14 mouse cellular contexts compared by ENCODE assay signal in genomic region chr13:97672038-97672675, GRCm38 (mm10).
DNase-seq lines count a peak whose midpoint lies in the region; ATAC-seq and TF ChIP-seq lines count a peak whose summit lies in the region.
"Had no signal": no experiment of that assay in that cellular context is flagged by ENCODE, and none has a peak within 500 bp of the region (broad histone marks: within the 10 kb centered on the region; RNA-seq: fewer than 3 reads in every experiment).

No protein-coding gene starts in this region.

- no peak overlapping the region for H3K4me3 ChIP-seq in lung, embryonic 14.5 days (ENCODE audit: low read depth, low read length)
- H3K4me3 ChIP-seq in embryonic facial prominence, embryonic 10.5 days: no peak overlapping the region
- H3K4me3 ChIP-seq in hindbrain, postnatal 0 days (ENCODE audit: low read length): no peak overlapping the region
- H3K4me3 ChIP-seq: limb, embryonic 10.5 days; liver, embryonic 12.5 days had no signal

- no peaks in the 10 kb centered on the region for H3K36me3 ChIP-seq in lung, embryonic 14.5 days (ENCODE audit: insufficient read depth)
- no peaks in the 10 kb centered on the region for H3K36me3 ChIP-seq in embryonic facial prominence, embryonic 10.5 days (replicated peaks)
- H3K36me3 ChIP-seq in hindbrain, postnatal 0 days (ENCODE audit: insufficient read depth, low read length): no peaks in the 10 kb centered on the region
- H3K36me3 ChIP-seq: limb, embryonic 10.5 days; liver, embryonic 12.5 days had no signal

- H3K4me1 ChIP-seq in lung, embryonic 14.5 days (ENCODE audit: insufficient read depth): peaks cover 11% of the 10 kb centered on the region
- H3K4me1 ChIP-seq in embryonic facial prominence, embryonic 10.5 days: peaks cover 34% of the 10 kb centered on the region
- H3K4me1 ChIP-seq in hindbrain, postnatal 0 days (ENCODE audit: insufficient read depth, low read length): 0 out of 2 replicates have a peak, but pooled peaks cover 3% of the 10 kb centered on the region
- H3K4me1 ChIP-seq: limb, embryonic 10.5 days; liver, embryonic 12.5 days had no signal

- no peak overlapping the region for H3K27ac ChIP-seq in lung, embryonic 14.5 days (ENCODE audit: low read depth)
- H3K27ac ChIP-seq in embryonic facial prominence, embryonic 10.5 days (replicated peaks): peak overlapping the region; percentile 14; the same call in 1 of the 2 replicates
- H3K27ac ChIP-seq in hindbrain, postnatal 0 days: no peak overlapping the region; the same call in 1 of the 2 replicates
- H3K27ac ChIP-seq: limb, embryonic 10.5 days; liver, embryonic 12.5 days had no signal

- DNase-seq in lung, embryonic 14.5 days: peak; percentile 24
- DNase-seq in lung, postnatal 36 days: no peak
- no peak for DNase-seq in embryonic facial prominence, embryonic 10.5 days (ENCODE audit: low spot score)
- DNase-seq in hindbrain, postnatal 0 days (ENCODE audit: low spot score): peak; percentile 51
- DNase-seq in thymus, postnatal 10 days (ENCODE audit: low spot score in 2 of 2): peak; percentile 7 to 20
- no peak for DNase-seq in spleen, postnatal 36 days (ENCODE audit: low spot score in 2 of 2)
- DNase-seq: adrenal gland, adult 8-10 months; cerebellum, adult 2 months; embryo, embryonic 11 days; gastrocnemius, postnatal 36 days; kidney, adult 9 months had no signal

- no peak overlapping the region for H3K4me2 ChIP-seq in lung, embryonic 14.5 days
- no peak overlapping the region for H3K4me2 ChIP-seq in hindbrain, postnatal 0 days (ENCODE audit: low read depth, low read length)
- H3K4me2 ChIP-seq: liver, embryonic 12.5 days had no signal

- no peak overlapping the region for H3K9ac ChIP-seq in lung, embryonic 14.5 days
- H3K9ac ChIP-seq in hindbrain, postnatal 0 days (replicated peaks; ENCODE audit: low read length): no peak overlapping the region
- H3K9ac ChIP-seq: liver, embryonic 12.5 days had no signal

- no peak for ATAC-seq in lung, embryonic 14.5 days (ENCODE audit: insufficient read depth)
- ATAC-seq in hindbrain, postnatal 0 days: no peak
- no peak for ATAC-seq in erythroid progenitor cell, adult 5-6 weeks (replicated peaks; ENCODE audit: low FRiP score, poor library complexity, severe bottlenecking)
- ATAC-seq: liver, embryonic 12.5 days had no signal

- H3K27me3 ChIP-seq in lung, embryonic 14.5 days (ENCODE audit: insufficient read depth, low read length): no peaks in the 10 kb centered on the region
- H3K27me3 ChIP-seq in embryonic facial prominence, embryonic 10.5 days (replicated peaks; ENCODE audit: low read depth, poor library complexity, severe bottlenecking): peaks cover 3% of the 10 kb centered on the region; the same call in 1 of the 2 replicates
- H3K27me3 ChIP-seq in hindbrain, postnatal 0 days (ENCODE audit: insufficient read depth, low read length): no peaks in the 10 kb centered on the region

- 40% methylated on average over 7 of the region's 7 CpGs for WGBS in lung, embryonic 14.5 days
- WGBS in embryonic facial prominence, embryonic 10.5 days: 78% methylated on average over 7 of the region's 7 CpGs
- 36% methylated on average over 7 of the region's 7 CpGs for WGBS in hindbrain, postnatal 0 days

- no peak for TF ChIP-seq CTCF in lung, embryonic 14.5 days (IDR thresholded peaks at IDR 0.05; ENCODE audit: low read depth)
- TF ChIP-seq CTCF in hindbrain, postnatal 0 days (IDR thresholded peaks at IDR 0.05; ENCODE audit: low read depth): no peak

- no peaks in the 10 kb centered on the region for H3K9me3 ChIP-seq in lung, embryonic 14.5 days (ENCODE audit: low read depth, low read length)
- H3K9me3 ChIP-seq in embryonic facial prominence, embryonic 10.5 days: no peaks in the 10 kb centered on the region
- no peaks in the 10 kb centered on the region for H3K9me3 ChIP-seq in hindbrain, postnatal 0 days (ENCODE audit: low read length)
- H3K9me3 ChIP-seq: limb, embryonic 10.5 days; liver, embryonic 12.5 days had no signal

Comparison
In these comparisons a context has a peak if more than half of its experiments do, and no peak if none do; other contexts are left out.
1. DNase-seq: peak in lung, embryonic 14.5 days (single experiment), hindbrain, postnatal 0 days (single experiment) and thymus, postnatal 10 days (2 of 2); none in lung, postnatal 36 days (single experiment), embryonic facial prominence, embryonic 10.5 days (single experiment) and spleen, postnatal 36 days (0 of 2).